Mouse (Mus musculus): ENCODE results near the gene Sf3a1. TPM values are rescaled to one million over a fixed set of nuclear protein-coding genes. Genes with fewer than 3 reads are reported as not detected.
A peak's percentile ranks its signal among the peaks of the same experiment; 100 is the strongest.

The Sf3a1 gene
- polyA plus RNA-seq, 1 experiment: 50.0 TPM

DNA sequence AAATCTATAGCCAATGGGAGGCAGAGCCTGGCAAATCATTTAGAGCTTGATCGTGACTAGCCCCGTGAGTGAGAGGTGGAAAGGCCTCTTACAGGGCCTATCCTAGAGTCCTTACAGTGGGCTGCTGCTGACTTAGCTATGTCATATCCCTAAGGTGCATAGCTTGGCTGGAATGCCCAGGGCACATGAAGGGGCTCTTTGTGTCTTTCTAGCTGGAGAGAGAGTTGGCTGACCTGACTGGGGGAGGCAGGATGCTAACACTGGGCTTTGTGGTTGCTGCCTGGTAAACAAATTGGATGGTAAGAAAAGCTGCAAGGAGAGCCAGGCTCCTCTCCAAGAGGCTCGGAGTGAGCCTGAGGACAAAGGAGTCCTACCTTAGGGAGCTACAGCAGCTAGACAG lies 32.6 kb downstream of the Sf3a1 start:
- no peaks in the 10 kb centered on the region for H3K27me3 ChIP-seq (ENCODE audit: control insufficient read depth, insufficient read depth, low read length)
- WGBS: 84% methylated on average over 3 of the region's 3 CpGs

DNA sequence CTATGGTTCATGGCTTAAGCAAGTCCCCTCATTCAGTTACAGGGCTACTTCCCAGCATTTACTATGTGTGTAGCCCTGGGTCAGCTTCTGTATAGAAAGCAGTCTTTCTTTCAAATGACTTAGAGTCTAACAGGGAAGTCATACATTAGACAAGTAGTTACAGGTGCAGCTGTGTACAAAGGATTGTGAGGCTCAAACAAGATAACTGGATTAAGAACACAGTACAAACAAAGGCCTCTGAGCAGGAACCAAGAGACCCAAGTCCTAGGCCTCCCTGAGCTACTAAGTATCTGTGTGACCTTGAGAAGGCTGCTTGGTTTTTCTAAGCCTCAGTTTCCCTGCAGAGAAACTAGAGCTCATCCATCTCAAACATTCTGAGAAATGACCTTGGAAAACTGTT lies 33.3 kb downstream of the Sf3a1 start:
- no peak for DNase-seq
- H3K4me3 ChIP-seq (replicated peaks; ENCODE audit: insufficient read depth, low read depth, low read length): no peak overlapping the region
- no peaks in the 10 kb centered on the region; the same call in 1 of the 2 replicates for H3K4me1 ChIP-seq (ENCODE audit: control insufficient read depth, insufficient read depth, low read length)
- H3K27me3 ChIP-seq (ENCODE audit: control insufficient read depth, insufficient read depth, low read length): no peaks in the 10 kb centered on the region
- no peak overlapping the region for H3K27ac ChIP-seq (ENCODE audit: insufficient read depth, low read length)
- TF ChIP-seq CTCF (IDR thresholded peaks at IDR 0.05; ENCODE audit: borderline replicate concordance, insufficient read depth, low read depth, low read length): no peak
- no peak for TF ChIP-seq POLR2A (IDR thresholded peaks at IDR 0.05; ENCODE audit: borderline replicate concordance, insufficient read depth, low read length)

More for the DNA sequence above, 32.6 kb downstream of the Sf3a1 start:
- no peak overlapping the region for H3K4me3 ChIP-seq (replicated peaks; ENCODE audit: insufficient read depth, low read depth, low read length)
- no peak for DNase-seq
- TF ChIP-seq POLR2A (IDR thresholded peaks at IDR 0.05; ENCODE audit: borderline replicate concordance, insufficient read depth, low read length) (no peak), CTCF (IDR thresholded peaks at IDR 0.05; ENCODE audit: borderline replicate concordance, insufficient read depth, low read depth, low read length) (no peak)
- no peak overlapping the region for H3K27ac ChIP-seq (ENCODE audit: insufficient read depth, low read length)
- H3K4me1 ChIP-seq (ENCODE audit: control insufficient read depth, insufficient read depth, low read length): peaks cover 3% of the 10 kb centered on the region; the same call in 1 of the 2 replicates

DNA sequence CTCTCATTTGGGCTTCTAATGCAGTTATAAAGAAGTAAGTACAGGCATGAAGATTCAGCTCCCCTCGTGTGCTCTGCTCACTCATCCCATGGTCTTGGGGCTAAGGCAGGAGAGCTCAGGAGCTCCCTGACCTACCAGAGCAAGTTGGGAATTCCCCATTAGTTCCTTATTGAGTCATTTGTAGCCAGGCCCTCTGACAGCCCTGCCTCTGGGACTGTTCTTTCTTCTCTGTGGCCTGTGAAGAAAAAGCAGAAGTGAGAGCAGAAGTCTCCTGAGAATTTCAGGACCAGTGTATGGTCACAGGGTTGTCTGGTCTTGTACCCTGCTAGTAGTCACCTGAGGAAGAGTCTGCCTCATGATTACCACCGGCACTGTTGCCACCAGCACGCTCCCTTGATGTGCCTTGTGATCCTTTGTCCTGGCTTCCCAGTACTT lies 35.5 kb downstream of the Sf3a1 start:
- 85% methylated on average over 3 of the region's 3 CpGs for WGBS
- H3K4me3 ChIP-seq (replicated peaks; ENCODE audit: insufficient read depth, low read depth, low read length): no peak overlapping the region
- H3K27ac ChIP-seq (ENCODE audit: insufficient read depth, low read length): no peak overlapping the region
- DNase-seq: no peak
- TF ChIP-seq CTCF (IDR thresholded peaks at IDR 0.05; ENCODE audit: borderline replicate concordance, insufficient read depth, low read depth, low read length) (no peak), POLR2A (IDR thresholded peaks at IDR 0.05; ENCODE audit: borderline replicate concordance, insufficient read depth, low read length) (no peak)
- H3K4me1 ChIP-seq (ENCODE audit: control insufficient read depth, insufficient read depth, low read length): no peaks in the 10 kb centered on the region; the same call in 1 of the 2 replicates
- H3K27me3 ChIP-seq (ENCODE audit: control insufficient read depth, insufficient read depth, low read length): no peaks in the 10 kb centered on the region

DNA sequence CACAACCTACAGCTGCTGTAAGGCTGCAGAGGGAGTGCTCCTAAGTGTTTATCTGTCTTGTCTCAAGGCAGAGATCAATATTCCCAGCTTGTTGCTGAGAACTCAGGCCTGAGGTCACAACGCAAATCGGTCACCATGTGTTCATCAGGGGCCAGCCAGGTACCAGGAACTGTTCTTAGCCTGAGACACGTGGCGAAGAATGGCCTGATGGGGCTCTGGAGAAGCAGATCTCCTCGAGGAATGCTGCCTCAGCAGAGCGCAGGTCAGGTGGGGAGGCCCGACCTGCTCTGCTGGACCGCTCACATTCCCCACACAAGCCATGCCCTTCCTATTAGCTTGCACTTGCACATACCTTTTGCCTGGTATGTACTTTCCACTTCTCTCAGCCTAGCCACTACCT lies 36.5 kb downstream of the Sf3a1 start:
- DNase-seq: no peak
- TF ChIP-seq POLR2A (IDR thresholded peaks at IDR 0.05; ENCODE audit: borderline replicate concordance, insufficient read depth, low read length): no peak
- no peaks in the 10 kb centered on the region for H3K4me1 ChIP-seq (ENCODE audit: control insufficient read depth, insufficient read depth, low read length)
- no peak overlapping the region for H3K4me3 ChIP-seq (replicated peaks; ENCODE audit: insufficient read depth, low read depth, low read length)
- 82% methylated on average over 8 of the region's 8 CpGs for WGBS
- H3K27ac ChIP-seq (ENCODE audit: insufficient read depth, low read length): no peak overlapping the region
- no peaks in the 10 kb centered on the region for H3K27me3 ChIP-seq (ENCODE audit: control insufficient read depth, insufficient read depth, low read length)

DNA sequence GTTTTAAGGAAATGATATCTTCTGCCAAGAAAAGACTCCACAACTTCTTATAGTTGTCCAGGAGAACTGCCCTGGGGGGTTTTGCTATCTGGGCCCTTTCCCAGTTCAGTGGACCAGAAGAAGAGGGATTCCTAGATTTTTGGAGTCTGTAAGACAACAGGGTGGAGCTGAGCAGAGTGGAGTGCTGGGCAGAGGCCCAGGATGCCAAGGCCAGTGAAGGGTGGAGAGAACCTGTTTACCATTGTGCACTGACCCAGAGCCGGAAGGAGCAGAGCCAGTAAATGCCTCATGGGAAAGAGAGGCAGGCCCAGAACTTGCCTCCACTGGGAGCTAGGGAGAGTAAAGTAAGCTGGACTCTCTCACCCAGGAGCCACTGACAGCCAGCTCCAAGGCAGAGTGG lies 37.5 kb downstream of the Sf3a1 start:
- no peak for DNase-seq
- Histone ChIP-seq H3K27ac (ENCODE audit: insufficient read depth, low read length) (no peak overlapping the region), H3K4me3 (replicated peaks; ENCODE audit: insufficient read depth, low read depth, low read length) (no peak overlapping the region), H3K27me3 (ENCODE audit: control insufficient read depth, insufficient read depth, low read length) (no peaks in the 10 kb centered on the region), H3K4me1 (ENCODE audit: control insufficient read depth, insufficient read depth, low read length) (no peaks in the 10 kb centered on the region)
- 38% methylated on average over 1 of the region's 1 CpGs for WGBS
- TF ChIP-seq CTCF (IDR thresholded peaks at IDR 0.05; ENCODE audit: borderline replicate concordance, insufficient read depth, low read depth, low read length): no peak
- TF ChIP-seq POLR2A (IDR thresholded peaks at IDR 0.05; ENCODE audit: borderline replicate concordance, insufficient read depth, low read length): no peak

DNA sequence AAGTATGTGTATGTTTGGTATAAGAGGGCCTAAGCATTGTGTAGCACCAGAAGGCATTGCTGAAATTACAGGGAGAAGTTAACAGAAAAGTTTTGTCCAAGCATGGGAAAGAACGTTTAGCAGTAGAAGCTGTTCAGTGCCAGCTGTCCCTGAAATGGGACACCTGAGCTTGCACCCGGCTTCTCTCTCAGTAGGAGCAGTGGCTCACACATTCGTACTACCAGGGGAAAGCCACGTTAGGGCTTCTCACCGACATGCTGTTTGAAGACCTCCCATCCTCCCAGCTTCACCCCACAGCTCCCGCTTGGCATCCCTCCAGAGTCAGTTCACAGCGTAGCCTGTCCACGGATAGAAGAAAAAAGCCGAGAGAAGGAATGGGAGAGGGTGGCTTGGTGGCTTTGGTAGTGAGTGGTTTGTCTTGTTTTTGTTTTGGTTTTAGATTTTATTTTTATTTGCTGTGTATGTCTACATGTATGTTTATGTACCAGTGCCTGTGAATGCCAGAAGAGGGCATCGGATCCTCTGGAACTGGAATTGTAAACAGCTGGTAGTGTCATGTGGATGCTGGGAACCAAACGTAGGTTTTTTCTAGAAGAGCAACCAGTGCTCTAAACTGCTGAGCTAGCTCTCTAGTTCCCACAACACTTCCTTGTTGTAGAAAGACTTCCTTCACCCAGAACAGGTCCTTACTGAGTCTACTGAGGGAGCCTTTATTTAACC lies 42.0 kb downstream of the Sf3a1 start:
- H3K27ac ChIP-seq (ENCODE audit: insufficient read depth, low read length): no peak overlapping the region
- DNase-seq: no peak
- TF ChIP-seq POLR2A (IDR thresholded peaks at IDR 0.05; ENCODE audit: borderline replicate concordance, insufficient read depth, low read length): no peak
- no peak for TF ChIP-seq CTCF (IDR thresholded peaks at IDR 0.05; ENCODE audit: borderline replicate concordance, insufficient read depth, low read depth, low read length)
- no peak overlapping the region for H3K4me3 ChIP-seq (replicated peaks; ENCODE audit: insufficient read depth, low read depth, low read length)
- no peaks in the 10 kb centered on the region for H3K27me3 ChIP-seq (ENCODE audit: control insufficient read depth, insufficient read depth, low read length)
- 51% methylated on average over 11 of the region's 11 CpGs for WGBS
- peaks cover 4% of the 10 kb centered on the region; the same call in 1 of the 2 replicates for H3K4me1 ChIP-seq (ENCODE audit: control insufficient read depth, insufficient read depth, low read length)

DNA sequence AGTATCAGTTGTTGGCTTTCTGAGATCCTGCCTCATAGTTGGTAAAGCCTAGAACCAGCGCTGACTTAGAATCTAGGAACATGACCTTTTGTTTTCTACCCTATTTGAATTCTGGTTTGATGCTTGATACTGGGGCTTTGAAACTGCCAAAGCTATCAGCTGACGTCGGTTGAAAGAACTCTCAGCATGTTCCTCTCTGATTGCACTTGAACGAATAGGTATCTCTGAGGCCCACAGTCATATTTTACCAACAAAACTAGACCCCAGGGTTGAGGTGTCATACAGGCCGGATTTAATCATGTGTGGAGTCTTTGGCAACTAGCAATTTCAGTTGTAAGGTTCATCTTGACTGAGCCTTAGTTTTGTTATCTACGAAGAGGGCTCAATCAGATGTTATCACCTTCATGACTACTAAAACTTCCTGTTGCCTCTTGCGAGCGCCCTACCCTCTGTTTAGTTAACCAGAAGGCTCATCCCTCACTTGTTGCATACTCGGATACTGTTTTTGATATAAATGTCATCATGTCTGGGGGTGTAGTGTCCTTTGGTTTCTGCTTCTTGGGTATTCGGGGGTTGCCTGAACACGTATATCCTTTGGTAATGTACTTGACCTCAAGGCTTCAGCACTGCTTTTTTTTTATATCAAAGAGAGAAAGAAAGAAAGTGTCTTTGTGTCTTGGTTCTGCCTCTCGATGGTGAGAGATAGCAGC lies 43.0 kb downstream of the Sf3a1 start:
- WGBS: 84% methylated on average over 12 of the region's 12 CpGs
- TF ChIP-seq POLR2A (IDR thresholded peaks at IDR 0.05; ENCODE audit: borderline replicate concordance, insufficient read depth, low read length) (no peak), CTCF (IDR thresholded peaks at IDR 0.05; ENCODE audit: borderline replicate concordance, insufficient read depth, low read depth, low read length) (no peak)
- no peak overlapping the region for H3K4me3 ChIP-seq (replicated peaks; ENCODE audit: insufficient read depth, low read depth, low read length)
- DNase-seq: no peak
- peak overlapping the region; percentile 43; the same call in 1 of the 2 replicates for H3K27ac ChIP-seq (ENCODE audit: insufficient read depth, low read length)
- peaks cover 4% of the 10 kb centered on the region; the same call in 1 of the 2 replicates for H3K4me1 ChIP-seq (ENCODE audit: control insufficient read depth, insufficient read depth, low read length)
- H3K27me3 ChIP-seq (ENCODE audit: control insufficient read depth, insufficient read depth, low read length): no peaks in the 10 kb centered on the region

DNA sequence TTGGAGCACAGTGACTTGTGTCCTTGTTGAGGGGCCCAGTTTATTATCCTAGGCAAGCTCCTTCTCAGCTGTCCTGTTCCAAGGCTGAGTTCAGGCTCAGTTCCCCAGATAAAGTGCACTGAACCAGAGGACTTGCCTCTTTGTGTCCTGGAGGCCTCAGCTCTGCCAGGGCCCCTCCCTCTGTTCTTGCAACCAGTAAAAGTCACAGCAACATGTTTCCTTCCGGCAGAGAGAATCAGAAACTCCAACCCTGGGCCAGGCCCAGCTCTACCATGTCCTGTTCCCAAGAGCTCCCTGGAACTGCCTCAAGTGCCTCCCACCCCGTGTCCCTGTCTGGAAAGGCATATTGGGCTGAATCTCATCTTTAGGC lies 43.5 kb downstream of the Sf3a1 start:
- 13% methylated on average over 2 of the region's 2 CpGs for WGBS
- no peak overlapping the region for H3K4me3 ChIP-seq (replicated peaks; ENCODE audit: insufficient read depth, low read depth, low read length)
- TF ChIP-seq CTCF (IDR thresholded peaks at IDR 0.05; ENCODE audit: borderline replicate concordance, insufficient read depth, low read depth, low read length) (no peak), POLR2A (IDR thresholded peaks at IDR 0.05; ENCODE audit: borderline replicate concordance, insufficient read depth, low read length) (no peak)
- H3K4me1 ChIP-seq (ENCODE audit: control insufficient read depth, insufficient read depth, low read length): peaks cover 4% of the 10 kb centered on the region; the same call in 1 of the 2 replicates
- H3K27me3 ChIP-seq (ENCODE audit: control insufficient read depth, insufficient read depth, low read length): no peaks in the 10 kb centered on the region
- peak overlapping the region; percentile 43; the same call in 1 of the 2 replicates for H3K27ac ChIP-seq (ENCODE audit: insufficient read depth, low read length)
- DNase-seq: no peak

Data from cerebellum, adult 2 months (tissue).